Mouse (Mus musculus) retina, adult 2 months (tissue): Measurements from ENCODE around the gene Vmn1r191.
"Not testable (repeated sequence)": the region's sequence is repeated elsewhere in the genome, so short reads cannot be mapped to it uniquely, and the experiment has no call there.

Source experiments
- DNase-seq: peaks from one replicate; pipeline ENCODE4 v3.0.0-alpha.2; 2012; ENCODE audit warnings: low read depth, low spot score

Vmn1r191 gene

GRCm38 (mm10) chr13:22183869-22184268, at the start of gene Vmn1r191:
Gene Vmn1r191 (minus strand): TSS chr13:22183969.
- DNase-seq, result no peak

- not testable (repeated sequence) for DNase-seq
Measured at GRCm38 (mm10) chr13:22223060-22223459, 39.3 kb upstream of the Vmn1r191 start, which contains the start of gene Vmn1r193. Gene Vmn1r193 (minus strand): TSS chr13:22223160.

- not testable (repeated sequence) for DNase-seq
Measured at GRCm38 (mm10) chr13:22192756-22193155, 9.0 kb upstream of the Vmn1r191 start.

GRCm38 (mm10) chr13:22191041-22191440, 7.3 kb upstream of the Vmn1r191 start, which contains the start of gene Vmn1r192:
Gene Vmn1r192 (minus strand): TSS chr13:22191141.
- no peak for DNase-seq

- no peak for DNase-seq
Measured at GRCm38 (mm10) chr13:22190385-22190784, 6.6 kb upstream of the Vmn1r191 start.

GRCm38 (mm10) chr13:22189313-22189712, 5.5 kb upstream of the Vmn1r191 start:
- no peak for DNase-seq

GRCm38 (mm10) chr13:22168416-22168815, 15.4 kb downstream of the Vmn1r191 start:
- no peak for DNase-seq

GRCm38 (mm10) chr13:22136495-22137293, 47.1 kb downstream of the Vmn1r191 start:
- not testable (repeated sequence) for DNase-seq
